Mouse (Mus musculus) cerebellum, adult 2 months (tissue): ENCODE results near the gene Klrb1a.

Experiments
- CTCF ChIP-seq: fragments of 200-500 bp; IDR thresholded peaks from 2 replicates; pipeline ENCODE4 v1.5.1; 2011; ENCODE audit warnings: low read depth, mild to moderate bottlenecking, control low read depth, low read length, moderate library complexity, borderline replicate concordance; ENCODE audit not compliant: insufficient read depth
- POLR2A ChIP-seq: fragments of 200-500 bp; IDR thresholded peaks from 2 replicates; pipeline ENCODE4 v1.6.1; 2011; ENCODE audit warnings: low read length, control low read depth, borderline replicate concordance; ENCODE audit not compliant: insufficient read depth

DNA sequence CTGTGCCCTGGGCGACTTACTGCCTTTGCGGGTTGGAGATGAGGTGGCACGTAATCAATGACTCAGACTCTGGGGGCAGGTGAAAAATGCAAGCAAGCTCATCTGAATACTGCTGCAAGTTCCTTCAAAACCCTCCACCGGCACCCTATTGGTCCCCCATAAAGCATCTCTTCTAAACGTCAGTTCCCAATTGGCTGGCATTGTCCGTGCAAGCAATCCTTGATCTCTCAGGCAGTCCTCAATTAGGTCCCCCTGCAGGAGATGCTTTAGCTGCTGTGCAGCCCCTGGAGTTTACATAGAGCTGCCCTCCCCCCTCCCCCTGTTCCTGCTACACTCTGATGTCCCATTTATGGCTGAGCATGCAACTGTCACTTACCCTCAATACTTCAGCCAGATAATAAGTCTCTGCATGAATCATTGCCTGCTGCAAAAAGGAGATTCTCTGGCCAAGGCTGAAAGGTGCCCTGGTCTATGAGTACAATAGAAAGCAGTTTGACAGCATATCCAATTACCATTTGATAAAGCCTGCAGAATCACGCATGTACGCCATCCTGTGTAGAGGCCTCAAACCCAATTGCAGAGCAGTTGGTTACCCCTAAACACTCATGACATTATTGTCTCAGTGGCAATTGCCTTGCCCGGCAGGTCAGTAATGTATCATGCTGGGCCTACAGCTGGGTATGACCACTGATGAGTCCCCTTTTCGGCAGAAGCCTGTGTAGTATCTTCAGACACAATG is 20.7 kb downstream of the Klrb1a start:
- TF ChIP-seq CTCF (no peak), POLR2A (no peak)
